Mouse (Mus musculus) heart, embryonic 11.5 days (tissue): Measurements from ENCODE around the gene S100a6. TPM values are rescaled to one million over a fixed set of nuclear protein-coding genes. Genes with fewer than 3 reads are reported as not detected.

ENCODE experiments used
- ATAC-seq: fragments of 200-750 bp; cut with Nextera tagmentation; replicated peaks from 2 replicates; pipeline ENCODE4 v1.8.0; 2017; ENCODE audit warnings: moderate library complexity; ENCODE audit not compliant: insufficient number of reproducible peaks, low FRiP score, low TSS enrichment
- H3K27ac ChIP-seq: fragments of 300-500 bp; sonication (generic); 2 replicates; pipeline ENCODE4 v1.5.1; 2014; ENCODE audit warnings: mild to moderate bottlenecking, low read depth, low read length
- H3K27me3 ChIP-seq: fragments of 300-500 bp; sonication (generic); 2 replicates; pipeline ENCODE4 v1.6.1; 2014; ENCODE audit warnings: mild to moderate bottlenecking, low read length, mixed read lengths; ENCODE audit not compliant: control insufficient read depth, insufficient read depth
- H3K36me3 ChIP-seq: fragments of 300-500 bp; sonication (generic); 2 replicates; pipeline ENCODE4 v1.6.1; 2014; ENCODE audit warnings: mild to moderate bottlenecking, low read length, moderate library complexity, mixed read lengths; ENCODE audit not compliant: control insufficient read depth, insufficient read depth
- H3K4me1 ChIP-seq: fragments of 300-500 bp; sonication (generic); 2 replicates; pipeline ENCODE4 v1.6.1; 2014; ENCODE audit warnings: low read length; ENCODE audit not compliant: control insufficient read depth, insufficient read depth
- H3K4me2 ChIP-seq: fragments of 300-500 bp; sonication (generic); 2 replicates; pipeline ENCODE4 v1.6.1; 2014; ENCODE audit warnings: mild to moderate bottlenecking, moderate library complexity
- H3K4me3 ChIP-seq: fragments of 300-500 bp; sonication (generic); 2 replicates; pipeline ENCODE4 v1.5.1; 2014; ENCODE audit warnings: low read depth, low read length
- H3K9ac ChIP-seq: fragments of 300-500 bp; sonication (generic); 2 replicates; pipeline ENCODE4 v1.6.1; 2014; ENCODE audit warnings: mild to moderate bottlenecking, low read depth, low read length, moderate library complexity
- H3K9me3 ChIP-seq: fragments of 300-500 bp; sonication (generic); replicated peaks from 2 replicates; pipeline ENCODE4 v1.6.1; 2016; ENCODE audit warnings: low read length; ENCODE audit not compliant: control insufficient read depth
- WGBS: fragments of 180-500 bp; shearing (Covaris S2); extraction: QIAGEN DNeasy Blood & Tissue Kit; methylation state at CpG from one replicate; pipeline ENCODE4 v1.1.7; 2014; ENCODE audit not compliant: insufficient replicate concordance; 5-methylcytosine and 5-hydroxymethylcytosine counted together
- polyA plus RNA-seq: library from polyadenylated mRNA; unstranded; fragments of >200 nt; fragmentation: Nextera tagmentation; extraction: Ambion mirVana; gene quantifications from 2 replicates; pipeline ENCODE4 v1.2.1, GENCODE M21; 2014

S100a6 gene
- polyA plus RNA-seq, 1 experiment from 2014 or later = 43.6 TPM

GRCm38 (mm10) chr3:90585595-90585994 is 27.1 kb upstream of the S100a6 start:
- Histone ChIP-seq H3K36me3 (no peaks in the 10 kb centered on the region), H3K4me2 (no peak overlapping the region), H3K4me3 (no peak overlapping the region), H3K27me3 (no peaks in the 10 kb centered on the region), H3K9ac (no peak overlapping the region), H3K27ac (no peak overlapping the region), H3K4me1 (0 out of 2 replicates have a peak, but pooled peaks cover 3% of the 10 kb centered on the region), H3K9me3 (no peaks in the 10 kb centered on the region)
- WGBS = 31% methylated on average over 5 of the region's 5 CpGs
- ATAC-seq = no peak

GRCm38 (mm10) chr3:90586016-90586643 is 26.6 kb upstream of the S100a6 start:
- Histone ChIP-seq H3K9me3 (no peaks in the 10 kb centered on the region), H3K27ac (no peak overlapping the region), H3K27me3 (no peaks in the 10 kb centered on the region), H3K4me1 (0 out of 2 replicates have a peak, but pooled peaks cover 3% of the 10 kb centered on the region), H3K4me2 (no peak overlapping the region), H3K36me3 (no peaks in the 10 kb centered on the region), H3K4me3 (no peak overlapping the region), H3K9ac (no peak overlapping the region)
- ATAC-seq = no peak
- WGBS = 78% methylated on average over 15 of the region's 15 CpGs

DNA sequence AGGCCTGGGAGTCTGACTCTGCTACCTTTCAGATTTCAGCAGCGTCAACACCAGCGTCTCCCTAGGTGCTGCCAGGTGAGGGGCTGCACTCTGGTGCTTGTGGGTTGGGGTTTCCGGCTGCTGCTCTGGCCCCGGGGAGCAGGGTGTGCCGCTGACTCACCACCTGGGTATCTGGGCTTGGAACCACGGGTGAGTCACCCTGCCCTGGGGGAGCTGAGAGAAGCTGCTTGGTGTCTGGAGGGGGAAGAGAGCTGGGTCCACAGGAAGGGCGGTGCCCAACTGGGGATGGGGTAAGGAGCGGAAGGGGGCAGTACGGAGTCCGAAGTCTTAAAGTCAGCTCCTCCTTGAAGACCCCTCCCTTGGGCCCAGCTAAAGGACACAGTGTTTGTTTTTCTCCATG is 25.8 kb upstream of the S100a6 start:
- Histone ChIP-seq H3K27ac (no peak overlapping the region), H3K4me2 (no peak overlapping the region), H3K36me3 (no peaks in the 10 kb centered on the region), H3K9ac (no peak overlapping the region), H3K4me3 (no peak overlapping the region), H3K4me1 (0 out of 2 replicates have a peak, but pooled peaks cover 3% of the 10 kb centered on the region), H3K27me3 (no peaks in the 10 kb centered on the region), H3K9me3 (no peaks in the 10 kb centered on the region)
- ATAC-seq = no peak
- WGBS = 41% methylated on average over 10 of the region's 10 CpGs

DNA sequence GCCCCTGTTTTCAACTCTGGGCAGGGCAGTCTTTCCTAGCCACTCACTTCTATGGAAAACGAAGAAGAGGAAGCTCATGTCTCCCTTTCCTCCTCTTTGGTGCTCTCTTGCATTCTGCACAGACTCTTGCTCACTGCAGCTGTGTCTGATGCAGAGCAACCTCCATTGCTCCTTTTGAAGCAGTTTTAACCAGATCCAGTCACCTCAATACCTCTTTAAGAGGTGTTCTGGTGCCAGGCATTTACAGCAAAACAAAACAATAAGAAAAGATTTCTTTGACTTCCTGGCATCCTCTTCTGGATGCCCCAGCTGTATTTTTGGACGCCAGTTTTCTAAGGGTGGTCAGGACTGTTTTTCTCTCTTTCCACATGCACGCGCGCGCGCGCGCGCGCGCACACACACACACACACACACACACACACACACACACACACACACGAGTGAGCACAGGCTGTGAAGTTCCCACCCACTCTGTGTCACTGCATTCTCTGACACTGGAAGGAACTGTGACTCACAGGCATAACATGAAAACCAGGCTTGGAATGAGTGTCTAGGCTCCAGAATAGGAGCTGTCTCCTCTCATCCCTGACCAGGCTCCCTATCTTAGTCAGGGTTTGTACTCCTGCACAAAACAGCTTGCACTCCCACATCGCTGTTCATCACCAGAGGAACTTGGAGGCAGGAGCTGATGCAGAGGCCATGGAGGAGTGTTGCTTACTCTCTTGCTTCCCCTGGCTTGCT is 25.2 kb upstream of the S100a6 start:
- Histone ChIP-seq H3K4me2 (no peak overlapping the region), H3K4me3 (no peak overlapping the region), H3K4me1 (0 out of 2 replicates have a peak, but pooled peaks cover 3% of the 10 kb centered on the region), H3K27me3 (no peaks in the 10 kb centered on the region), H3K27ac (no peak overlapping the region), H3K9ac (no peak overlapping the region), H3K36me3 (no peaks in the 10 kb centered on the region), H3K9me3 (no peaks in the 10 kb centered on the region)
- ATAC-seq = no peak
- 87% methylated on average over 14 of the region's 14 CpGs for WGBS

DNA sequence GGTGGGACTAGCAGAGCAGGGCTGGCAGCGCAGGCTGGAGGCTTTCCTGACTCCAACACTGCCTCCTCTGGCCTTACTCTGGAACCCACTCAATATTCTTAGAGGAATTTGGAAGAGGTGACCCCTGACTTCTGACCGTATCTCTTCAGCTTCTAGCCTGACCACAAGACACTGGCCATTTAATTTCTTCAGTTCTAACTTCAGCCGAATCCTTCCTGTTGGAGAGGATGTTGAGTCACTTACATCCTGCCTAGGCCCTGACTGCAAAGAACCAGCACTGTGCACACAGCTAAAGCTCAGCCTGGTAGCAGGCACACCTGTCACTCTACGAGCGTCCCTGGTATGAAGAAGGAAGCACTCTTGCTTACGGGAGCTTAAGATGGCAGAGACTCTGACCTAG is 23.3 kb upstream of the S100a6 start:
- Histone ChIP-seq H3K4me3 (no peak overlapping the region), H3K4me1 (no peaks in the 10 kb centered on the region), H3K36me3 (no peaks in the 10 kb centered on the region), H3K9me3 (no peaks in the 10 kb centered on the region), H3K9ac (no peak overlapping the region), H3K27me3 (no peaks in the 10 kb centered on the region), H3K4me2 (no peak overlapping the region), H3K27ac (no peak overlapping the region)
- no peak for ATAC-seq
- 72% methylated on average over 6 of the region's 6 CpGs for WGBS

DNA sequence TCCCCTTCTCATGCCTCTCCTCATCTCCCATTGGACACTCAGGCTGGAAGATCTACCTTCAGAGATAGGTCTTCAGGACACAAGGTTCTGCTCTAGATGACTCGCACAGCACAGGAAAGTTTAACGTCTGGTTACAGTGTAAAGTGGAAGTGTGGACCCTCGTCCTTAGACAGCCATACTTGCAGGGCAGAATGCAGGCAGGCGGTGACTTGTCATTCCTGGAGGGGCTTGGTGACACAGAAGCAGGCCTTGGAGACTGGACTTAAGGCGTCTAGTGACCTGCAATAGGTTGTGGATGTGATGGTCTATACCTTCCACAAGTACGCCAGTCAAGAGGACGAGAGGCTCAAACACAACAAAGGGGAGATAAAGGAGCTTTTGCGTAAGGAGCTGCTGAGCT is 22.7 kb upstream of the S100a6 start, which contains the start of gene S100a2:
S100a2 (plus strand) TSS at position 301 of the 400 bp plus-strand sequence.
- H3K27ac ChIP-seq = no peak within 1 kb of the TSS
- H3K36me3 ChIP-seq = no peaks in the 10 kb centered on the region
- no peak for ATAC-seq

GRCm38 (mm10) chr3:90594466-90594865 is 18.2 kb upstream of the S100a6 start:
- Histone ChIP-seq H3K4me1 (no peaks in the 10 kb centered on the region), H3K9me3 (no peaks in the 10 kb centered on the region)

More for the DNA sequence above, 22.7 kb upstream of the S100a6 start, which contains the start of gene S100a2:
- Histone ChIP-seq H3K4me3 (no peak within 1 kb of the TSS), H3K4me2 (no peak within 1 kb of the TSS), H3K9me3 (no peaks in the 10 kb centered on the region), H3K27me3 (no peaks in the 10 kb centered on the region), H3K9ac (no peak within 1 kb of the TSS), H3K4me1 (no peaks in the 10 kb centered on the region)
- WGBS = 73% methylated on average over 8 of the region's 8 CpGs

GRCm38 (mm10) chr3:90595556-90595955 is 17.1 kb upstream of the S100a6 start:
- 59% methylated on average over 5 of the region's 5 CpGs for WGBS

More at GRCm38 (mm10) chr3:90594466-90594865, 18.2 kb upstream of the S100a6 start:
- no peak overlapping the region for H3K4me3 ChIP-seq
- H3K27ac ChIP-seq = no peak overlapping the region
- no peak for ATAC-seq
- H3K4me2 ChIP-seq = no peak overlapping the region
- H3K9ac ChIP-seq = no peak overlapping the region
- H3K36me3 ChIP-seq = no peaks in the 10 kb centered on the region
- 57% methylated on average over 1 of the region's 1 CpGs for WGBS
- no peaks in the 10 kb centered on the region for H3K27me3 ChIP-seq

More at GRCm38 (mm10) chr3:90595556-90595955, 17.1 kb upstream of the S100a6 start:
- no peak overlapping the region for H3K4me3 ChIP-seq
- H3K9me3 ChIP-seq = no peaks in the 10 kb centered on the region
- no peaks in the 10 kb centered on the region for H3K36me3 ChIP-seq
- H3K4me2 ChIP-seq = no peak overlapping the region
- H3K27ac ChIP-seq = no peak overlapping the region
- no peaks in the 10 kb centered on the region for H3K27me3 ChIP-seq
- no peak overlapping the region for H3K9ac ChIP-seq
- H3K4me1 ChIP-seq = no peaks in the 10 kb centered on the region
- ATAC-seq = no peak
